8 mouse cellular contexts compared by ENCODE assay signal in genomic region chr8:104251461-104251860, GRCm38 (mm10). TPM values are rescaled to one million over a fixed set of nuclear protein-coding genes. Genes with fewer than 3 reads are reported as not detected.
DNase-seq lines count a peak whose midpoint lies in the region; ATAC-seq and TF ChIP-seq lines count a peak whose summit lies in the region.

No protein-coding gene starts in this region.

- peak overlapping the region; percentile 73 for H3K9ac ChIP-seq in MEL (ENCODE audit: control insufficient read depth, low read depth, low read length, poor library complexity, severe bottlenecking)
- H3K9ac ChIP-seq in forebrain, postnatal 0 days, result peak overlapping the region; percentile 61
- peak overlapping the region; percentile 77 for H3K9ac ChIP-seq in limb, embryonic 13.5 days
- peak overlapping the region; percentile 57 for H3K9ac ChIP-seq in neural tube, embryonic 12.5 days

- no peak for TF ChIP-seq POLR2A in MEL (IDR thresholded peaks at IDR 0.05; ENCODE audit: control insufficient read depth in 1 of 2, insufficient read depth in 1 of 2, low read depth in 1 of 2, low read length in 2 of 2, poor library complexity in 1 of 2)

- peak overlapping the region; percentile 61 for H3K4me2 ChIP-seq in forebrain, postnatal 0 days (ENCODE audit: low read depth)
- H3K4me2 ChIP-seq in limb, embryonic 13.5 days (replicated peaks), result peak overlapping the region; percentile 79
- peak overlapping the region; percentile 66 for H3K4me2 ChIP-seq in neural tube, embryonic 12.5 days (replicated peaks)

- DNase-seq in gastrocnemius, adult 2 months, result no peak
- DNase-seq in gastrocnemius, postnatal 4 days (ENCODE audit: low spot score in 2 of 2), result no peak
- DNase-seq in MEL (ENCODE audit: low read depth, low spot score), result no peak
- no peak for DNase-seq in forebrain, postnatal 0 days
- DNase-seq in layer of hippocampus, adult 8-10 months (ENCODE audit: low spot score in 2 of 2), result no peak

- TF ChIP-seq RAD21 in MEL (IDR thresholded peaks at IDR 0.05; ENCODE audit: low read depth, low read length), result no peak

- H3K36me3 ChIP-seq in MEL (ENCODE audit: control insufficient read depth in 1 of 2, insufficient read depth in 2 of 2, low read length in 2 of 2), result peaks cover 0 to 15% of the 10 kb centered on the region in 2 experiments; a peak in 2 of 4 replicates
- no peaks in the 10 kb centered on the region for H3K36me3 ChIP-seq in forebrain, postnatal 0 days (ENCODE audit: insufficient read depth)
- H3K36me3 ChIP-seq in limb, embryonic 13.5 days, result no peaks in the 10 kb centered on the region
- H3K36me3 ChIP-seq in neural tube, embryonic 12.5 days, result no peaks in the 10 kb centered on the region

- intact Hi-C loops in gastrocnemius, adult 2 months (cut with DNase I), result loop anchor here (5.0 kb wide), 2 partner anchors 91 to 186 kb away; no protein-coding TSS in a partner anchor

- ATAC-seq in forebrain, postnatal 0 days, result no peak
- no peak for ATAC-seq in limb, embryonic 13.5 days (ENCODE audit: low FRiP score, low read depth)
- ATAC-seq in neural tube, embryonic 12.5 days (ENCODE audit: low FRiP score, low read depth), result no peak
- no peak for ATAC-seq in megakaryocyte progenitor cell, adult 5-6 weeks (replicated peaks; ENCODE audit: poor library complexity)

- H3K79me2 ChIP-seq in MEL (ENCODE audit: control insufficient read depth, insufficient read depth, low read length, poor library complexity), result peaks cover 7% of the 10 kb centered on the region

- H3K4me1 ChIP-seq in MEL (ENCODE audit: control insufficient read depth in 1 of 2, insufficient read depth in 2 of 2, low read length in 2 of 2), result peaks cover 4 to 25% of the 10 kb centered on the region in 2 experiments
- peaks cover 9% of the 10 kb centered on the region for H3K4me1 ChIP-seq in forebrain, postnatal 0 days (ENCODE audit: insufficient read depth)
- H3K4me1 ChIP-seq in limb, embryonic 13.5 days, result peaks cover 23% of the 10 kb centered on the region
- H3K4me1 ChIP-seq in neural tube, embryonic 12.5 days, result peaks cover 20% of the 10 kb centered on the region

- TF ChIP-seq EP300 in MEL (IDR thresholded peaks at IDR 0.05; ENCODE audit: low read depth in 1 of 2, low read length in 2 of 2), result no peak

- TF ChIP-seq CTCF in gastrocnemius, adult 2 months (IDR thresholded peaks at IDR 0.05), result no peak
- no peak for TF ChIP-seq CTCF in MEL (IDR thresholded peaks at IDR 0.05 in 2 of 3, conservative IDR thresholded peaks at IDR 0.05 in 1 of 3; ENCODE audit: control insufficient read depth in 1 of 3, insufficient read depth in 1 of 3, low read depth in 2 of 3, low read length in 3 of 3, poor library complexity in 1 of 3, severe bottlenecking in 1 of 3)
- TF ChIP-seq CTCF in forebrain, postnatal 0 days (IDR thresholded peaks at IDR 0.05; ENCODE audit: low read depth), result no peak

- H3K4me3 ChIP-seq in gastrocnemius, adult 2 months, result peak overlapping the region; percentile 87
- peak overlapping the region; percentile 78 to 84 for H3K4me3 ChIP-seq in MEL (ENCODE audit: control insufficient read depth in 1 of 2, insufficient read depth in 1 of 2, low read depth in 2 of 2, low read length in 2 of 2)
- peak overlapping the region; percentile 60 for H3K4me3 ChIP-seq in forebrain, postnatal 0 days (ENCODE audit: low read depth, low read length)
- H3K4me3 ChIP-seq in limb, embryonic 13.5 days, result peak overlapping the region; percentile 70
- peak overlapping the region; percentile 52 for H3K4me3 ChIP-seq in neural tube, embryonic 12.5 days

- H3K27ac ChIP-seq in gastrocnemius, adult 2 months, result no peak overlapping the region
- no peak overlapping the region; the same call in 1 of the 2 replicates for H3K27ac ChIP-seq in MEL (ENCODE audit: control insufficient read depth, low read depth, low read length)
- H3K27ac ChIP-seq in forebrain, postnatal 0 days (ENCODE audit: low read depth, low read length), result no peak overlapping the region
- H3K27ac ChIP-seq in limb, embryonic 13.5 days, result peak overlapping the region; percentile 93
- no peak overlapping the region for H3K27ac ChIP-seq in neural tube, embryonic 12.5 days

- H3K9me3 ChIP-seq in MEL (replicated peaks; ENCODE audit: insufficient read depth, low read length), result no peaks in the 10 kb centered on the region
- H3K9me3 ChIP-seq in forebrain, postnatal 0 days (ENCODE audit: low read length), result no peaks in the 10 kb centered on the region
- H3K9me3 ChIP-seq in limb, embryonic 13.5 days, result no peaks in the 10 kb centered on the region
- no peaks in the 10 kb centered on the region for H3K9me3 ChIP-seq in neural tube, embryonic 12.5 days

- WGBS in forebrain, postnatal 0 days, result under 1% methylated on average over 7 of the region's 7 CpGs
- WGBS in limb, embryonic 13.5 days, result under 1% methylated on average over 7 of the region's 7 CpGs
- WGBS in neural tube, embryonic 12.5 days, result 0% methylated on average over 7 of the region's 7 CpGs

- no peaks in the 10 kb centered on the region for H3K27me3 ChIP-seq in MEL (ENCODE audit: control insufficient read depth in 1 of 2, insufficient read depth in 2 of 2, low read length in 2 of 2)
- H3K27me3 ChIP-seq in forebrain, postnatal 0 days (ENCODE audit: insufficient read depth, low read length), result no peaks in the 10 kb centered on the region
- no peaks in the 10 kb centered on the region for H3K27me3 ChIP-seq in limb, embryonic 13.5 days
- no peaks in the 10 kb centered on the region for H3K27me3 ChIP-seq in neural tube, embryonic 12.5 days (replicated peaks)

RNA-seq across cellular contexts. Expression of gene Cklf, which starts 0.8 kb away (rescaled TPM):
- total RNA-seq in gastrocnemius, adult 2 months (2021), result 1 to 10 TPM; 1.4 to 3.8 TPM
- total RNA-seq in gastrocnemius, postnatal 4 days (2021), result 10 to 100 TPM; 16.0 to 19.4 TPM
- 26.9 and 30.1 TPM in 2 replicates for total RNA-seq in MEL (2012; rRNA removed)
- polyA plus RNA-seq in MEL (2012; ENCODE audit: insufficient read depth in 1 of 2, insufficient read length in 2 of 2, low read depth in 1 of 2, low replicate concordance in 2 of 2, missing spikeins in 1 of 2), result 10 to 100 TPM in 1 of 2 experiments, not detected in 1; 27.1 TPM
- total RNA-seq in forebrain, postnatal 0 days (2014; rRNA removed), result 19.1 and 29.2 TPM in 2 replicates
- polyA plus RNA-seq in forebrain, postnatal 0 days (2015; fragmentation: Nextera tagmentation; extraction: Ambion mirVana), result 24.8 and 26.8 TPM in 2 replicates
- 49.0 and 54.0 TPM in 2 replicates for polyA plus RNA-seq in limb, embryonic 13.5 days (2015; fragmentation: Nextera tagmentation; extraction: Ambion mirVana)
- polyA plus RNA-seq in neural tube, embryonic 12.5 days (2016; fragmentation: Nextera tagmentation; extraction: Ambion mirVana), result 35.1 and 38.2 TPM in 2 replicates
- 54.0 and 54.9 TPM in 2 replicates for total RNA-seq in megakaryocyte progenitor cell, adult 5-6 weeks (2015)
- total RNA-seq in megakaryocyte progenitor cell, adult 5-6 weeks (2017), result 14.7 and 21.2 TPM in 2 replicates
- 10 to 100 TPM in 1 of 4 experiments, 1 to 10 TPM in 3; 7.5 to 12.1 (median 8.4) TPM for total RNA-seq in layer of hippocampus, adult 8-10 months (2022)

RNA-seq across cellular contexts. Expression of gene Tk2, which starts 3.1 kb away (rescaled TPM):
- total RNA-seq in gastrocnemius, adult 2 months (2021), result 1 to 10 TPM; 2.7 to 3.6 TPM
- total RNA-seq in gastrocnemius, postnatal 4 days (2021), result 10 to 100 TPM in 1 of 2 experiments, 1 to 10 TPM in 1; 9.7 to 11.6 TPM
- total RNA-seq in MEL (2012; rRNA removed), result 17.6 and 18.6 TPM in 2 replicates
- polyA plus RNA-seq in MEL (2012; ENCODE audit: insufficient read depth in 1 of 2, insufficient read length in 2 of 2, low read depth in 1 of 2, low replicate concordance in 2 of 2, missing spikeins in 1 of 2), result 10 to 100 TPM in 1 of 2 experiments, not detected in 1; 26.8 TPM
- total RNA-seq in forebrain, postnatal 0 days (2014; rRNA removed), result 45.2 and 52.9 TPM in 2 replicates
- polyA plus RNA-seq in forebrain, postnatal 0 days (2015; fragmentation: Nextera tagmentation; extraction: Ambion mirVana), result 45.2 and 45.3 TPM in 2 replicates
- 19.4 and 20.7 TPM in 2 replicates for polyA plus RNA-seq in limb, embryonic 13.5 days (2015; fragmentation: Nextera tagmentation; extraction: Ambion mirVana)
- 42.4 and 43.2 TPM in 2 replicates for polyA plus RNA-seq in neural tube, embryonic 12.5 days (2016; fragmentation: Nextera tagmentation; extraction: Ambion mirVana)
- 16.5 and 16.9 TPM in 2 replicates for total RNA-seq in megakaryocyte progenitor cell, adult 5-6 weeks (2015)
- total RNA-seq in megakaryocyte progenitor cell, adult 5-6 weeks (2017), result 11.7 and 11.9 TPM in 2 replicates
- 10 to 100 TPM; 39.2 to 46.1 (median 43.9) TPM for total RNA-seq in layer of hippocampus, adult 8-10 months (2022)

RNA-seq across cellular contexts. Expression of gene Cmtm2a, which starts 41.5 kb away (rescaled TPM):
- total RNA-seq in gastrocnemius, adult 2 months (2021), result not detected
- not detected for total RNA-seq in gastrocnemius, postnatal 4 days (2021)
- total RNA-seq in MEL (2012; rRNA removed), result not detected in 2 replicates
- polyA plus RNA-seq in MEL (2012; ENCODE audit: insufficient read depth in 1 of 2, insufficient read length in 2 of 2, low read depth in 1 of 2, low replicate concordance in 2 of 2, missing spikeins in 1 of 2), result not detected
- total RNA-seq in forebrain, postnatal 0 days (2014; rRNA removed), result 0.14 TPM in 1 of 2 replicates, not detected in the other
- 0.17 TPM in 1 of 2 replicates, not detected in the other for polyA plus RNA-seq in forebrain, postnatal 0 days (2015; fragmentation: Nextera tagmentation; extraction: Ambion mirVana)
- not detected in 2 replicates for polyA plus RNA-seq in limb, embryonic 13.5 days (2015; fragmentation: Nextera tagmentation; extraction: Ambion mirVana)
- polyA plus RNA-seq in neural tube, embryonic 12.5 days (2016; fragmentation: Nextera tagmentation; extraction: Ambion mirVana), result not detected in 2 replicates
- total RNA-seq in megakaryocyte progenitor cell, adult 5-6 weeks (2015), result not detected in 2 replicates
- total RNA-seq in megakaryocyte progenitor cell, adult 5-6 weeks (2017), result not detected in 2 replicates
- not detected for total RNA-seq in layer of hippocampus, adult 8-10 months (2022)

RNA-seq across cellular contexts. Expression of gene Gm45711, which starts 58.4 kb away (rescaled TPM):
- total RNA-seq in gastrocnemius, adult 2 months (2021), result not detected
- not detected for total RNA-seq in gastrocnemius, postnatal 4 days (2021)
- not detected in 2 replicates for total RNA-seq in MEL (2012; rRNA removed)
- not detected for polyA plus RNA-seq in MEL (2012; ENCODE audit: insufficient read depth in 1 of 2, insufficient read length in 2 of 2, low read depth in 1 of 2, low replicate concordance in 2 of 2, missing spikeins in 1 of 2)
- not detected in 2 replicates for total RNA-seq in forebrain, postnatal 0 days (2014; rRNA removed)
- not detected in 2 replicates for polyA plus RNA-seq in forebrain, postnatal 0 days (2015; fragmentation: Nextera tagmentation; extraction: Ambion mirVana)
- polyA plus RNA-seq in limb, embryonic 13.5 days (2015; fragmentation: Nextera tagmentation; extraction: Ambion mirVana), result not detected in 2 replicates
- polyA plus RNA-seq in neural tube, embryonic 12.5 days (2016; fragmentation: Nextera tagmentation; extraction: Ambion mirVana), result not detected in 2 replicates
- total RNA-seq in megakaryocyte progenitor cell, adult 5-6 weeks (2015), result not detected in 2 replicates
- total RNA-seq in megakaryocyte progenitor cell, adult 5-6 weeks (2017), result not detected in 2 replicates
- not detected for total RNA-seq in layer of hippocampus, adult 8-10 months (2022)

RNA-seq across cellular contexts. Expression of gene Cmtm1, which starts 58.5 kb away (rescaled TPM):
- not detected for total RNA-seq in gastrocnemius, adult 2 months (2021)
- total RNA-seq in gastrocnemius, postnatal 4 days (2021), result not detected
- total RNA-seq in MEL (2012; rRNA removed), result not detected in 2 replicates
- polyA plus RNA-seq in MEL (2012; ENCODE audit: insufficient read depth in 1 of 2, insufficient read length in 2 of 2, low read depth in 1 of 2, low replicate concordance in 2 of 2, missing spikeins in 1 of 2), result not detected
- total RNA-seq in forebrain, postnatal 0 days (2014; rRNA removed), result 0.62 TPM in 1 of 2 replicates, not detected in the other
- polyA plus RNA-seq in forebrain, postnatal 0 days (2015; fragmentation: Nextera tagmentation; extraction: Ambion mirVana), result not detected in 2 replicates
- not detected in 2 replicates for polyA plus RNA-seq in limb, embryonic 13.5 days (2015; fragmentation: Nextera tagmentation; extraction: Ambion mirVana)
- polyA plus RNA-seq in neural tube, embryonic 12.5 days (2016; fragmentation: Nextera tagmentation; extraction: Ambion mirVana), result not detected in 2 replicates
- not detected in 2 replicates for total RNA-seq in megakaryocyte progenitor cell, adult 5-6 weeks (2015)
- not detected in 2 replicates for total RNA-seq in megakaryocyte progenitor cell, adult 5-6 weeks (2017)
- total RNA-seq in layer of hippocampus, adult 8-10 months (2022), result not detected
